Mouse (Mus musculus): ENCODE results near the gene Hist1h3b. TPM values are rescaled to one million over a fixed set of nuclear protein-coding genes. Genes with fewer than 3 reads are reported as not detected.
"Not testable (repeated sequence)": the region's sequence is repeated elsewhere in the genome, so short reads cannot be mapped to it uniquely, and the experiment has no call there.

The Hist1h3b gene
- polyA plus RNA-seq, 1 experiment, result 1.3 TPM

DNA sequence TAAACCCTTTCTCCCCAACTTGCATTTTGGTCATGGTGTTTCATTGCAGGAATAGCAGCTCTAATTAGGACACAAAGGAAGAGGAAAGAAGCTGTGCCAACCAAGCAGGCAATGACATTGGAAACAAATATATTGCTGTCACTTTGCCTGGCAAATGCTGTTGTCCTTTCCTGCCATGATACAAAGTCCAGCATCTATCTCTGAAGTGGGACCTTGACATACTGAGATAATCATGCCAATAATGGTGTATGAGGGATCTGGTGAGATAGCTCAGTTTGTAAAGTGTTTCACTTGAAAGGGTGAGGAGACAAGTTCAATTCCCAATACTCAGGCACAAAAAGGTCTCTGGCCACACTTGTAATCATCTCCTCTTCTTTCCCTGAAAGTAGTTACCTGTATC is 14.7 kb downstream of the Hist1h3b start:
- Histone ChIP-seq H3K36me3 (ENCODE audit: control insufficient read depth, insufficient read depth) (no peaks in the 10 kb centered on the region), H3K79me2 (ENCODE audit: control insufficient read depth, insufficient read depth) (no peaks in the 10 kb centered on the region), H3K27me3 (ENCODE audit: control insufficient read depth, insufficient read depth, insufficient read length) (no peaks in the 10 kb centered on the region), H3K4me3 (no peak overlapping the region), H3ac (ENCODE audit: control insufficient read depth, insufficient read length) (no peak overlapping the region), H3K4me2 (ENCODE audit: low read depth) (no peak overlapping the region)
- TF ChIP-seq CEBPB (IDR thresholded peaks at IDR 0.05; ENCODE audit: insufficient read depth, poor library complexity, severe bottlenecking) (no peak), MYOG (IDR thresholded peaks at IDR 0.05; ENCODE audit: control insufficient read depth in 1 of 3, insufficient read depth in 1 of 3, insufficient read length in 2 of 3, low read depth in 2 of 3) (no peak), POLR2AphosphoS2 (IDR thresholded peaks at IDR 0.05; ENCODE audit: insufficient read length, low read depth) (no peak), E2F4 (IDR thresholded peaks at IDR 0.05; ENCODE audit: insufficient read depth) (no peak), TCF3 (IDR thresholded peaks at IDR 0.05; ENCODE audit: insufficient read length, low read depth) (no peak), TCF12 (IDR thresholded peaks at IDR 0.05; ENCODE audit: insufficient read depth, poor library complexity, severe bottlenecking) (no peak), MYOD1 (IDR thresholded peaks at IDR 0.05; ENCODE audit: control insufficient read depth in 1 of 3, insufficient read length in 2 of 3, low read depth in 2 of 3) (no peak), REST (IDR thresholded peaks at IDR 0.05; ENCODE audit: insufficient read depth, insufficient read length) (no peak)

DNA sequence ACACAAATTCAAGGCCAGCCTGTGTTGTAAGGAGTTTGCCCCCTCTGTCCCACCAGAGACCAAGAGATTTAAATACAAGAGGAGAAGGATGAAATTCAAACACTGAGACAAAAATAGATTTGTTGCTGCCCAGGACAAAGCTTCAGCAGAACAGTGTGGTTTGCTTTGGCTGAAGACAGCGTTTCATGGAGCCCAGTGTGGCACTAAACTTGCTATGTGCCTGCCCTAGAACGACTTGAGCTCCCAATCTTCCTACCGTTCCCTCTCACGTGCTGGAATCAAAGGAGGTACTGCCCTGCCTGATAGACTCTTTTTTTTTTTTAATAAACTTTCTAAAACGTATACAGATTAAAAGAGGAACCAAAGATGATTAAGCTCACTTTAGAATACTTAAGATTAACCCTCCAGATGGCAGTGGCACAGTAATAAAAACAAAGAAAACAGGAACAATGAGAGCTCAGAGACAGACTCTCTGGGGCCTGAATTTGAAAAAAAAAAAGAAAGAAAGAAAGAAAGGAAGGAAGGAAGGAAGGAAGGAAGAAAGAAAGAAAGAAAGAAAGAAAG is 16.8 kb downstream of the Hist1h3b start:
- no peak overlapping the region for H3ac ChIP-seq (ENCODE audit: control insufficient read depth, insufficient read length)
- no peak overlapping the region for H3K4me2 ChIP-seq (ENCODE audit: low read depth)
- H3K27me3 ChIP-seq (ENCODE audit: control insufficient read depth, insufficient read depth, insufficient read length), result no peaks in the 10 kb centered on the region
- H3K36me3 ChIP-seq (ENCODE audit: control insufficient read depth, insufficient read depth), result no peaks in the 10 kb centered on the region
- H3K79me2 ChIP-seq (ENCODE audit: control insufficient read depth, insufficient read depth), result no peaks in the 10 kb centered on the region
- no peak overlapping the region for H3K4me3 ChIP-seq
- TF ChIP-seq POLR2AphosphoS2 (IDR thresholded peaks at IDR 0.05; ENCODE audit: insufficient read length, low read depth) (no peak), USF1 (IDR thresholded peaks at IDR 0.05; ENCODE audit: low read depth) (no peak), TCF3 (IDR thresholded peaks at IDR 0.05; ENCODE audit: insufficient read length, low read depth) (no peak), MAX (IDR thresholded peaks at IDR 0.05; ENCODE audit: low read depth) (no peak)

DNA sequence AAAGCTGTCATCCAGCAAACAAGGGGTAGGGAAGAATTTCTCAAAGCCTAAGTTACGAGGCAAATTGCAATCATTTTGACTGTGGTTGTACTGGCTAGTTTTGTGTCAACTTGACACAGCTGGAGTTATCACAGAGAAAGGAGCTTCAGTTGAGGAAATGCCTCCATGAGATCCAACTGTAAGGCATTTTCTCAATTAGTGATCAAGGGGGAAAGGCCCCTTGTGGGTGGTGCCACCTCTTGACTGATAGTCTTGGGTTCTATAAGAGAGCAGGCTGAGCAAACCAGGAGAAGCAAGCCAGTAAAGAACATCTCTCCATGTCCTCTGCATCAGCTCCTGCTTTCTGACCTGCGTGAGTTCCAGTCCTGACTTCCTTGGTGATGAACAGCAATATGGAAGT is 17.5 kb downstream of the Hist1h3b start, which contains the start of gene Trim38:
TSS of gene Trim38 (plus strand) at position 301 of the 400 bp plus-strand sequence.
- H3K79me2 ChIP-seq (ENCODE audit: control insufficient read depth, insufficient read depth); H3K4me2 ChIP-seq (ENCODE audit: low read depth); H3ac ChIP-seq (ENCODE audit: control insufficient read depth, insufficient read length); H3K36me3 ChIP-seq (ENCODE audit: control insufficient read depth, insufficient read depth); H3K4me3 ChIP-seq; H3K27me3 ChIP-seq (ENCODE audit: control insufficient read depth, insufficient read depth, insufficient read length): not testable (repeated sequence)

GRCm38 (mm10) chr13:23772561-23773313 is 20.7 kb downstream of the Hist1h3b start:
- no peaks in the 10 kb centered on the region for H3K27me3 ChIP-seq (ENCODE audit: control insufficient read depth, insufficient read depth, insufficient read length)
- H3K4me3 ChIP-seq, result no peak overlapping the region
- H3K36me3 ChIP-seq (ENCODE audit: control insufficient read depth, insufficient read depth), result no peaks in the 10 kb centered on the region
- H3ac ChIP-seq (ENCODE audit: control insufficient read depth, insufficient read length), result no peak overlapping the region
- H3K79me2 ChIP-seq (ENCODE audit: control insufficient read depth, insufficient read depth), result no peaks in the 10 kb centered on the region
- TF ChIP-seq MYOG (IDR thresholded peaks at IDR 0.05; ENCODE audit: control insufficient read depth in 1 of 3, insufficient read depth in 1 of 3, insufficient read length in 2 of 3, low read depth in 2 of 3) (no peak), TCF3 (IDR thresholded peaks at IDR 0.05; ENCODE audit: insufficient read length, low read depth) (no peak), REST (IDR thresholded peaks at IDR 0.05; ENCODE audit: insufficient read depth, insufficient read length) (no peak), E2F4 (IDR thresholded peaks at IDR 0.05; ENCODE audit: insufficient read depth) (no peak), SRF (IDR thresholded peaks at IDR 0.05; ENCODE audit: control insufficient read depth, insufficient read length, low read depth) (no peak), POLR2A (IDR thresholded peaks at IDR 0.05; ENCODE audit: insufficient read length, low read depth) (no peak), POLR2AphosphoS2 (IDR thresholded peaks at IDR 0.05; ENCODE audit: insufficient read length, low read depth) (no peak), TCF12 (IDR thresholded peaks at IDR 0.05; ENCODE audit: insufficient read depth, poor library complexity, severe bottlenecking) (no peak), CEBPB (IDR thresholded peaks at IDR 0.05; ENCODE audit: insufficient read depth, poor library complexity, severe bottlenecking) (no peak), USF1 (IDR thresholded peaks at IDR 0.05; ENCODE audit: low read depth) (no peak), MYOD1 (IDR thresholded peaks at IDR 0.05; ENCODE audit: control insufficient read depth in 1 of 3, insufficient read length in 2 of 3, low read depth in 2 of 3) (no peak), MAX (IDR thresholded peaks at IDR 0.05; ENCODE audit: low read depth) (no peak)
- no peak overlapping the region for H3K4me2 ChIP-seq (ENCODE audit: low read depth)

- no peaks in the 10 kb centered on the region for H3K27me3 ChIP-seq (ENCODE audit: control insufficient read depth, insufficient read depth, insufficient read length)
- H3K4me2 ChIP-seq (ENCODE audit: low read depth), result no peak overlapping the region
- TF ChIP-seq USF1 (IDR thresholded peaks at IDR 0.05; ENCODE audit: low read depth) (no peak), POLR2AphosphoS2 (IDR thresholded peaks at IDR 0.05; ENCODE audit: insufficient read length, low read depth) (no peak), POLR2A (IDR thresholded peaks at IDR 0.05; ENCODE audit: insufficient read length, low read depth) (no peak), MYOG (IDR thresholded peaks at IDR 0.05; ENCODE audit: control insufficient read depth in 1 of 3, insufficient read depth in 1 of 3, insufficient read length in 2 of 3, low read depth in 2 of 3) (no peak), REST (IDR thresholded peaks at IDR 0.05; ENCODE audit: insufficient read depth, insufficient read length) (no peak), TCF3 (IDR thresholded peaks at IDR 0.05; ENCODE audit: insufficient read length, low read depth) (no peak), TCF12 (IDR thresholded peaks at IDR 0.05; ENCODE audit: insufficient read depth, poor library complexity, severe bottlenecking) (no peak), CEBPB (IDR thresholded peaks at IDR 0.05; ENCODE audit: insufficient read depth, poor library complexity, severe bottlenecking) (no peak), MYOD1 (IDR thresholded peaks at IDR 0.05; ENCODE audit: control insufficient read depth in 1 of 3, insufficient read length in 2 of 3, low read depth in 2 of 3) (no peak), E2F4 (IDR thresholded peaks at IDR 0.05; ENCODE audit: insufficient read depth) (no peak), SRF (IDR thresholded peaks at IDR 0.05; ENCODE audit: control insufficient read depth, insufficient read length, low read depth) (no peak), MAX (IDR thresholded peaks at IDR 0.05; ENCODE audit: low read depth) (no peak)
These were observed 26.3 kb downstream of the Hist1h3b start for GRCm38 (mm10) chr13:23778339-23778738.

More at GRCm38 (mm10) chr13:23778339-23778738, 26.3 kb downstream of the Hist1h3b start:
- Histone ChIP-seq H3K79me2 (ENCODE audit: control insufficient read depth, insufficient read depth) (no peaks in the 10 kb centered on the region), H3K4me3 (no peak overlapping the region), H3ac (ENCODE audit: control insufficient read depth, insufficient read length) (no peak overlapping the region), H3K36me3 (ENCODE audit: control insufficient read depth, insufficient read depth) (no peaks in the 10 kb centered on the region)

Measured in myocyte (in vitro differentiated cells).